Mouse (Mus musculus) thymus, postnatal 0 days (tissue): Measurements from ENCODE around the gene Smc3. TPM values are rescaled to one million over a fixed set of nuclear protein-coding genes. Genes with fewer than 3 reads are reported as not detected.

Source experiments
- polyA plus RNA-seq: library from polyadenylated mRNA; unstranded; fragments of >200 nt; fragmentation: Nextera tagmentation; extraction: Ambion mirVana; gene quantifications from 2 replicates; pipeline ENCODE4 v1.2.1, GENCODE M21; 2015

The Smc3 gene
- polyA plus RNA-seq, 1 experiment from 2014 or later, result 72.5 TPM

Other genes with a start within 250 kb of the Smc3 start
- gene Gm10197, start 228.6 kb upstream of the Smc3 start, polyA plus RNA-seq, result 2.1 and 2.5 TPM in 2 replicates
- gene Smndc1, start 209.8 kb upstream of the Smc3 start, polyA plus RNA-seq, result 56.4 and 66.0 TPM in 2 replicates
- gene Dusp5, start 71.3 kb upstream of the Smc3 start, polyA plus RNA-seq, result 33.2 and 34.4 TPM in 2 replicates
- gene Nutf2-ps1, start 11.3 kb upstream of the Smc3 start, polyA plus RNA-seq, result 267 and 304 TPM in 2 replicates
- gene Rbm20, start 76.9 kb downstream of the Smc3 start, polyA plus RNA-seq, result 1.7 and 1.8 TPM in 2 replicates